Mouse (Mus musculus): ENCODE measurements at regions not wholly inside any gene's neighbourhood (a gene's known extent, or its start where the extent isn't known, plus 50 kb on each side); places are given as distances from the start of the nearest gene placed in this dataset.
"Not testable (repeated sequence)": the region's sequence is repeated elsewhere in the genome, so short reads cannot be mapped to it uniquely, and the experiment has no call there.

GRCm38 (mm10) chr5:76081379-76081778 lies 58.7 kb upstream of the Srd5a3 start:
- DNase-seq (ENCODE audit: extremely low spot score in 1 of 2, low spot score in 1 of 2), result not testable (repeated sequence)

- DNase-seq (ENCODE audit: extremely low spot score in 1 of 2, low spot score in 1 of 2), result no peak
Measured at GRCm38 (mm10) chr5:76080429-76080828, 59.6 kb upstream of the Srd5a3 start.

- DNase-seq (ENCODE audit: extremely low spot score in 1 of 2, low spot score in 1 of 2), result no peak
Measured at GRCm38 (mm10) chr5:76079204-76080025, 60.7 kb upstream of the Srd5a3 start.

GRCm38 (mm10) chr5:76078485-76078884 lies 61.6 kb upstream of the Srd5a3 start:
- no peak for DNase-seq (ENCODE audit: extremely low spot score in 1 of 2, low spot score in 1 of 2)

- DNase-seq (ENCODE audit: extremely low spot score in 1 of 2, low spot score in 1 of 2), result no peak
Measured at GRCm38 (mm10) chr5:76076283-76076682, 63.8 kb upstream of the Srd5a3 start.

GRCm38 (mm10) chr5:76075401-76075800 lies 64.7 kb upstream of the Srd5a3 start:
- no peak for DNase-seq (ENCODE audit: extremely low spot score in 1 of 2, low spot score in 1 of 2)

- DNase-seq (ENCODE audit: extremely low spot score in 1 of 2, low spot score in 1 of 2), result no peak
Measured at GRCm38 (mm10) chr5:76067881-76068280, 72.2 kb upstream of the Srd5a3 start.

- no peak for DNase-seq (ENCODE audit: extremely low spot score in 1 of 2, low spot score in 1 of 2)
Measured at GRCm38 (mm10) chr5:76067231-76067630, 72.8 kb upstream of the Srd5a3 start.

GRCm38 (mm10) chr5:76065789-76066188 lies 74.3 kb upstream of the Srd5a3 start:
- DNase-seq (ENCODE audit: extremely low spot score in 1 of 2, low spot score in 1 of 2), result no peak

GRCm38 (mm10) chr5:76065227-76065626 lies 74.8 kb upstream of the Srd5a3 start:
- DNase-seq (ENCODE audit: extremely low spot score in 1 of 2, low spot score in 1 of 2), result no peak

GRCm38 (mm10) chr5:76064686-76065085 lies 75.4 kb upstream of the Srd5a3 start:
- DNase-seq (ENCODE audit: extremely low spot score in 1 of 2, low spot score in 1 of 2), result no peak

- DNase-seq (ENCODE audit: extremely low spot score in 1 of 2, low spot score in 1 of 2), result no peak
Measured at GRCm38 (mm10) chr5:76063473-76063872, 76.6 kb upstream of the Srd5a3 start.

- DNase-seq (ENCODE audit: extremely low spot score in 1 of 2, low spot score in 1 of 2), result no peak
Measured at GRCm38 (mm10) chr5:76058011-76058410, 79.8 kb upstream of the Kdr start.

- DNase-seq (ENCODE audit: extremely low spot score in 1 of 2, low spot score in 1 of 2), result no peak
Measured at GRCm38 (mm10) chr5:76055849-76056248, 77.6 kb upstream of the Kdr start.

GRCm38 (mm10) chr5:76052782-76053181 lies 74.5 kb upstream of the Kdr start:
- no peak for DNase-seq (ENCODE audit: extremely low spot score in 1 of 2, low spot score in 1 of 2)

GRCm38 (mm10) chr5:76051658-76052057 lies 73.4 kb upstream of the Kdr start:
- no peak for DNase-seq (ENCODE audit: extremely low spot score in 1 of 2, low spot score in 1 of 2)

GRCm38 (mm10) chr5:76048103-76048874 lies 70.0 kb upstream of the Kdr start:
- DNase-seq (ENCODE audit: extremely low spot score in 1 of 2, low spot score in 1 of 2), result no peak

- no peak for DNase-seq (ENCODE audit: extremely low spot score in 1 of 2, low spot score in 1 of 2)
Measured at GRCm38 (mm10) chr5:76043521-76044510, 65.6 kb upstream of the Kdr start.

GRCm38 (mm10) chr5:76040454-76041203 lies 62.4 kb upstream of the Kdr start:
- DNase-seq (ENCODE audit: extremely low spot score in 1 of 2, low spot score in 1 of 2), result peak in 1 of 2 experiments; percentile 19

- no peak for DNase-seq (ENCODE audit: extremely low spot score in 1 of 2, low spot score in 1 of 2)
Measured at GRCm38 (mm10) chr5:76028729-76029128, 50.5 kb upstream of the Kdr start.

Data from frontal cortex, adult 2 months (tissue).